Mouse (Mus musculus): ENCODE measurements around the gene Xxylt1. TPM values are rescaled to one million over a fixed set of nuclear protein-coding genes. Genes with fewer than 3 reads are reported as not detected.
"Not testable (repeated sequence)": the region's sequence is repeated elsewhere in the genome, so short reads cannot be mapped to it uniquely, and the experiment has no call there.

Xxylt1 gene
- polyA plus RNA-seq, 1 experiment from 2014 or later = 1.6 TPM

DNA sequence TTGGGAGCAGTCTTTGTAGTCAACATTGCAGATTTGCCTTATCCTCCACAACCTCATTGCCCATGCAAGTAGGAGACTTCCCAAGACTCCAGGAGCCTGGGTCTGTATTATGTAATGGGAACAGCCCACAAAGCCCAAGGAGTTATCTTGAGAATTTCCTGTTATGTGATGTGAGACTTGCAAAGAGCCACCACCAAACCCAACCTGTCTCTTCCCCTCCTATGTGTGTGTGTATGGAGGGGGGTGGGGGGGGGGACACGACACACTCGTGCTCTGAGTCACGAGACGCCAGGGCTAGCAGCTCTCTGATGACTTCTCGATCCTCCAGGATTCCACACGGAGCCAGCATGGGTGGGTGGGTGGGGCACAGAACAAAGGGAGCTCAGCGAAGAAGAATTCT, 75.5 kb downstream of the Xxylt1 start:
- H3K27me3 ChIP-seq (ENCODE audit: insufficient read depth, low read length) = no peaks in the 10 kb centered on the region
- DNase-seq (no peak), ATAC-seq (0 out of 2 replicates have a peak, but pooled peaks have one; percentile 7)
- H3K9me3 ChIP-seq (ENCODE audit: low read length) = no peaks in the 10 kb centered on the region
- 45% methylated on average over 6 of the region's 7 CpGs for WGBS (ENCODE audit: insufficient replicate concordance)
- H3K27ac ChIP-seq (ENCODE audit: low read depth) = 0 out of 2 replicates have a peak overlapping the region, but pooled peaks have one; percentile 22
- H3K4me1 ChIP-seq (ENCODE audit: insufficient read depth) = peaks cover 2% of the 10 kb centered on the region; the same call in 1 of the 2 replicates
- H3K9ac ChIP-seq (replicated peaks) = no peak overlapping the region
- H3K4me2 ChIP-seq (ENCODE audit: low read depth, low read length) = no peak overlapping the region
- no peak for TF ChIP-seq CTCF (IDR thresholded peaks at IDR 0.05; ENCODE audit: low read depth)
- TF ChIP-seq EP300 (IDR thresholded peaks at IDR 0.05; ENCODE audit: low read depth) = no peak
- H3K36me3 ChIP-seq (replicated peaks; ENCODE audit: insufficient read depth, low read length) = no peaks in the 10 kb centered on the region
- H3K4me3 ChIP-seq (ENCODE audit: low read depth, low read length) = no peak overlapping the region

DNA sequence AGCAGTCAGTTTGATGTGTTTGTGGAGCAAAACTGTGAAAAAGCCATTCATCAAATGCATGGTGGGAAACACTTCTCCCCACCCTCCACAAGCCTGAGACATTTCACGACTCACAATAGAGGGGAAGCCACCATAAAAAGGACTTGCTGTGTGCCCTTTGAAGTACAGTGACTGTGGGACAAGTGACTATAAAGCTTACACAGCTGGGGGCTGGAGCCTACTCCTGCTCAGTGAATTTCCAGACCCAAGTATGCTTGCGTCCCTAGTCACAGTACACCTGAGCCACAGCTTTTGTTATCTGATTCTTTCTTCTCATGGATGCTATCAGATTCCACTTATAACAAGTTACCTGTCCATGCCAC, 76.9 kb downstream of the Xxylt1 start:
- WGBS (ENCODE audit: insufficient replicate concordance) = 45% methylated on average over 2 of the region's 2 CpGs
- DNase-seq = no peak
- H3K4me3 ChIP-seq (ENCODE audit: low read depth, low read length) = no peak overlapping the region
- H3K27me3 ChIP-seq (ENCODE audit: insufficient read depth, low read length) = no peaks in the 10 kb centered on the region
- TF ChIP-seq EP300 (IDR thresholded peaks at IDR 0.05; ENCODE audit: low read depth) = no peak
- ATAC-seq = no peak
- H3K9me3 ChIP-seq (ENCODE audit: low read length) = no peaks in the 10 kb centered on the region
- H3K4me1 ChIP-seq (ENCODE audit: insufficient read depth) = peaks cover 2% of the 10 kb centered on the region; the same call in 1 of the 2 replicates
- H3K27ac ChIP-seq (ENCODE audit: low read depth) = peak overlapping the region; percentile 8; the same call in 1 of the 2 replicates
- H3K4me2 ChIP-seq (ENCODE audit: low read depth, low read length) = no peak overlapping the region
- no peaks in the 10 kb centered on the region for H3K36me3 ChIP-seq (replicated peaks; ENCODE audit: insufficient read depth, low read length)
- no peak overlapping the region for H3K9ac ChIP-seq (replicated peaks)

DNA sequence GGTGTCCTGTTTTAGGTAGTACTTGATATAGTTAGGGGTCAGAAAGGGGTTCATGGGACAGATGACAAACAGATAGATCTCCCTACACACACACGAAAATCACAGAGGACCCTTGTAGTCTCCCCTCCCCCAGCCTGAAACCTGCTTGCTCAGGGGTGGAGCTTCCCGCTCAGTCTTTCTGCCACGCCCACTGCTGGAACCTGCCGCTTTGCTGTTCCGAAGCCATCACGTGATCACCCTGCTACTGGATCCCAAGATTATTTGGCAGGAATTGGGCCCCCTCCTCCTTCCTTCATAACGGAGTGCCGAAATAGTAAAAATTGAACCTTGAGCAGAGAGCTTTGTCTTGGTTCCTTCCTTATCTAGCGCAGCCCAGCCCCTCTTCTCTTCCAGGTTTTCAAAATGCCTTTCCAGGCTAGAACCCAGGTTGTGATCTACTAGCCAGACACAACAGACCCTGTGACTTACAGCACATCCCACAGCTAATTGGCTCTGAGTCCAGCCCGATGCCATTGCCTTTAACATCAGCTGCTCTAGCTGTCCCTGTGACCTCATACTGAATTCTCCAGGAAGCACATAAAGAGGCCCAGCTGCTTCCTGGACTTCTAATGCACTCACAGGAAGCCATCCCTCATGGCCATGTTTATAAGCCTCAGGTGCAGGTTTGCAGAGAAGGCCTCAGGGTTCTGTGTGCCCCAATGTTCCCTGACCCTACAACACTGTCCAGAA, 77.5 kb downstream of the Xxylt1 start:
- H3K9ac ChIP-seq (replicated peaks); H3K4me2 ChIP-seq (ENCODE audit: low read depth, low read length); DNase-seq; H3K9me3 ChIP-seq (ENCODE audit: low read length); H3K27me3 ChIP-seq (ENCODE audit: insufficient read depth, low read length); H3K4me1 ChIP-seq (ENCODE audit: insufficient read depth); H3K36me3 ChIP-seq (replicated peaks; ENCODE audit: insufficient read depth, low read length); H3K4me3 ChIP-seq (ENCODE audit: low read depth, low read length): not testable (repeated sequence)
- H3K27ac ChIP-seq (ENCODE audit: low read depth) = peak overlapping the region; percentile 8; the same call in 1 of the 2 replicates
- WGBS (ENCODE audit: insufficient replicate concordance) = 10% methylated on average over 10 of the region's 10 CpGs
- ATAC-seq = peak; percentile 27; the same call in 1 of the 2 replicates

DNA sequence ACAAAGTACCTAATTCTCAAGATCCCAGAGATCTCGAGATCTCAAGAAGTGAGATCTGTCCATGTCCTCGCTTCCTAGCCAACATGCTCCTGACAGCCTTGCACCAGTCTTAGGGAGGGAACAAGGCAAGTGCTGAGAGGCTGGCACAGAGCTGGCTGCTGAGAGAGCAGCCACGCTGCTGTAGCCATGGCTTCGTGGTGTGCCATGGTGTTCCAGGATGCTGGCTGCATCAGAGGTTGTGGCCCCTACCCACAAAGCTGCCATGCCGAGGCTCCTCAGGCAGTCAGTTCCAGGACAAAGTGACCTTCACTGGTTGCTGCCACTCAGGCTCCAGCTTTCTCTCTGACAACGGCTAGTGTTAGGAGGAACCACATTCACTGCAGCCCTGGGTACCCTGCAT, 78.3 kb downstream of the Xxylt1 start:
- Histone ChIP-seq H3K9ac (replicated peaks) (no peak overlapping the region), H3K27me3 (ENCODE audit: insufficient read depth, low read length) (no peaks in the 10 kb centered on the region), H3K4me2 (ENCODE audit: low read depth, low read length) (no peak overlapping the region), H3K4me1 (ENCODE audit: insufficient read depth) (peaks cover 2% of the 10 kb centered on the region; the same call in 1 of the 2 replicates), H3K36me3 (replicated peaks; ENCODE audit: insufficient read depth, low read length) (no peaks in the 10 kb centered on the region), H3K9me3 (ENCODE audit: low read length) (no peaks in the 10 kb centered on the region), H3K27ac (ENCODE audit: low read depth) (no peak overlapping the region), H3K4me3 (ENCODE audit: low read depth, low read length) (no peak overlapping the region)
- 49% methylated on average over 6 of the region's 6 CpGs for WGBS (ENCODE audit: insufficient replicate concordance)
- ATAC-seq (no peak), DNase-seq (no peak)
- TF ChIP-seq CTCF (IDR thresholded peaks at IDR 0.05; ENCODE audit: low read depth) (no peak), EP300 (IDR thresholded peaks at IDR 0.05; ENCODE audit: low read depth) (no peak)

DNA sequence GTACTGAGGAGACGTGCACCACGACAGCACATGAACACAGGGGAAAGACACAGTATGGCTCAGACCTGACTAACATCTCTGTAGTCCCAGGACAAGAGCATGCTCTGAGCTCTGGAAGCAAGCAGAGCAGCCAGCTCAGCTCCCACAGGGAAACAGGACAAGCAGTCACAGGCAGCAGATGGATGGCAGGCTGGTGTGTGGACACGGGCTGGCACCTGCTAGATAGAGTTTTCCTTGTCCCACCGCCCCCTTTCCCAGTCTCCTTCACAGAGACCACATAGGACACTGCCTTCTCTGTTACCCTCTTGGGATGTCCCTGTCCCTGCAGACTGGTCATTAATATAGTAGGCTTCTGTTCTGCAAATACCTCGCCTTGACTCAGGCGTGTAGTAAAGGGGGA, 79.1 kb downstream of the Xxylt1 start:
- ATAC-seq (no peak), DNase-seq (no peak)
- H3K4me1 ChIP-seq (ENCODE audit: insufficient read depth) = peaks cover 2% of the 10 kb centered on the region; the same call in 1 of the 2 replicates
- H3K9me3 ChIP-seq (ENCODE audit: low read length) = no peaks in the 10 kb centered on the region
- H3K4me3 ChIP-seq (ENCODE audit: low read depth, low read length) = no peak overlapping the region
- H3K4me2 ChIP-seq (ENCODE audit: low read depth, low read length) = no peak overlapping the region
- WGBS (ENCODE audit: insufficient replicate concordance) = 87% methylated on average over 6 of the region's 6 CpGs
- no peaks in the 10 kb centered on the region for H3K36me3 ChIP-seq (replicated peaks; ENCODE audit: insufficient read depth, low read length)
- no peaks in the 10 kb centered on the region for H3K27me3 ChIP-seq (ENCODE audit: insufficient read depth, low read length)
- TF ChIP-seq EP300 (IDR thresholded peaks at IDR 0.05; ENCODE audit: low read depth) (no peak), CTCF (IDR thresholded peaks at IDR 0.05; ENCODE audit: low read depth) (no peak)
- no peak overlapping the region for H3K27ac ChIP-seq (ENCODE audit: low read depth)
- H3K9ac ChIP-seq (replicated peaks) = no peak overlapping the region

DNA sequence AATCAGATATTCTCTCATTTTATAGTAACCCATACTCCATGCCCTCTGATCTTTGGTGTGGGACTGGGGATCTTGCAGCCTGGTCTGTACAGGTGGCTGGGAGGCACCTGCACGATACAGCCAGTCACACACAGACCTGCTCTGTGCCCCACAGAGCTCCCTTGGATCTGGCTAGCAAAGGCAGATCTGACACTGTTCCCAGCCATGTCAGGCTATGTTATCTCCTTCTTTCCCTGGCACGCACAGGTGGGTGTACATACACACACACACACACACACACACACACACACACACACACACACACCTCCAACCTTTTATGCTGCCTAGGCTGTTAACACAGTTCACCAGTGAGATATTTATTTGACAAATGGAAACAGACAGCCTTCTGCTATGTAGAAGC, 82.5 kb downstream of the Xxylt1 start:
- H3K9ac ChIP-seq (replicated peaks) = no peak overlapping the region
- no peak overlapping the region for H3K4me3 ChIP-seq (ENCODE audit: low read depth, low read length)
- no peaks in the 10 kb centered on the region for H3K36me3 ChIP-seq (replicated peaks; ENCODE audit: insufficient read depth, low read length)
- H3K9me3 ChIP-seq (ENCODE audit: low read length) = no peaks in the 10 kb centered on the region
- peaks cover 12% of the 10 kb centered on the region for H3K4me1 ChIP-seq (ENCODE audit: insufficient read depth)
- no peaks in the 10 kb centered on the region for H3K27me3 ChIP-seq (ENCODE audit: insufficient read depth, low read length)
- WGBS (ENCODE audit: insufficient replicate concordance) = 80% methylated on average over 1 of the region's 2 CpGs
- DNase-seq (no peak), ATAC-seq (no peak)
- H3K4me2 ChIP-seq (ENCODE audit: low read depth, low read length) = no peak overlapping the region
- no peak overlapping the region for H3K27ac ChIP-seq (ENCODE audit: low read depth)
- TF ChIP-seq EP300 (IDR thresholded peaks at IDR 0.05; ENCODE audit: low read depth) (no peak), CTCF (IDR thresholded peaks at IDR 0.05; ENCODE audit: low read depth) (no peak)

All from liver, postnatal 0 days (tissue).